Mouse (Mus musculus): Measurements from ENCODE around the gene 5730522E02Rik. TPM values are rescaled to one million over a fixed set of nuclear protein-coding genes. Genes with fewer than 3 reads are reported as not detected.

The 5730522E02Rik gene
- polyA plus RNA-seq, 1 experiment: 0.25 TPM

DNA sequence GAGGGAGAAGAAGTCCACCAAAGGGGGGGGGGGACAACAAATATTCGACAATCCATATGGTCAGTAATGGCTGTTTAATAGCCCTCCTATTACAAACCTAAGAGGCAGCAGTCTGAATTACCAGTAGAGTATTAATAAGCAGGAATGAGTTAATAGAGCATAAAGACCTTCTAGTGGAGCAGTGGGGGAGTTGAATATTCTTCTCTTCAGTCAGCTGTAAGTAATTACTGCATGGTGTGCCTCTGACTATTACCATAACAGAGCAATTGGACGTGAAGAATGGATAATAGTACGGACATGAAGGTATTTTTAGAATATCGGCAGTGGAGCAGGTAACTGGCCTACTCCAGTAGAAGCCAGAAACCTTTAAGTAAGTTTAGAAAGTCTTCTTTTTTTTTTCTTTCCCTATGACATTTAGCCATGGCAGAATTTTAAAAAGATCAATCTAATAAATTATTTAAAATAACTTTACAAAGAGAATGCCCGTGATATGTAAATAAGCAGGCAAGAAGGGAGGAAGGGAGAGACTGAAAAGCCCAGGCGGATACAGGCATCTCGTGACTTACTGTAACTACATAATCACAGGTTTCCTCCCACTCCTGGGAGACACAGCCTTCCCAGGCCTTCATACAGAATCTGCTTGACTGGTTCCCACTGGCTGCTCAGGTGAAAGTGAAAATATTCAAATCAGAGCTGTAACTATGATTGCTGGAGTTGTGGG is 637.0 kb downstream of the 5730522E02Rik start:
- Histone ChIP-seq H3K27me3 (ENCODE audit: control insufficient read depth, insufficient read depth, low read length) (no peaks in the 10 kb centered on the region), H3K27ac (ENCODE audit: control insufficient read depth, insufficient read depth, low read depth, low read length) (no peak overlapping the region), H3K36me3 (ENCODE audit: control insufficient read depth, insufficient read depth, low read length) (no peaks in the 10 kb centered on the region), H3K4me3 (ENCODE audit: control insufficient read depth, low read depth, low read length) (no peak overlapping the region), H3K4me1 (ENCODE audit: control insufficient read depth, insufficient read depth, low read length) (no peaks in the 10 kb centered on the region)
- TF ChIP-seq POLR2A (IDR thresholded peaks at IDR 0.05; ENCODE audit: control insufficient read depth, low read depth, low read length): no peak
- TF ChIP-seq CTCF (IDR thresholded peaks at IDR 0.05; ENCODE audit: control insufficient read depth, insufficient read depth, insufficient replicate concordance, low read depth, low read length): no peak

DNA sequence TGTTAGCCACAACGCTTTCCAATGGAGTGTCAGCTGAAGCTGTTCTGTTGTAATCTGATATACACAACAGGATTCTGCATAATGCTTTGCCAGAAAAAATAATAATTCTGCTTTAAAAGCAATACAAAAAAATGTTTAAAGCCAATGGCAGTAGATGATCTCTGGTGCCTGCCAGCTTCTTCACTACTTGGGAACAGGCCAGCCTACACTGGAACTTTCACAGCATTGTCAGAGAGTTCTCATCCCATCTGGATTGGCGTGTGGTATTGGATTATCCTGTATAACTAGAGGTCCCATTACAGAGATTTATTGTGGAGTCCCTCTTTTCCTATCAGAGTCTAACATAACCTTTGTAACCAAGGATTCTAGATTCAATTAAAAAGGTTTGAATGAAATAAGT is 639.2 kb downstream of the 5730522E02Rik start:
- no peak overlapping the region for H3K4me3 ChIP-seq (ENCODE audit: control insufficient read depth, low read depth, low read length)
- H3K4me1 ChIP-seq (ENCODE audit: control insufficient read depth, insufficient read depth, low read length): no peaks in the 10 kb centered on the region
- H3K27ac ChIP-seq (ENCODE audit: control insufficient read depth, insufficient read depth, low read depth, low read length): no peak overlapping the region
- no peaks in the 10 kb centered on the region for H3K36me3 ChIP-seq (ENCODE audit: control insufficient read depth, insufficient read depth, low read length)
- H3K27me3 ChIP-seq (ENCODE audit: control insufficient read depth, insufficient read depth, low read length): no peaks in the 10 kb centered on the region
- no peak for TF ChIP-seq CTCF (IDR thresholded peaks at IDR 0.05; ENCODE audit: control insufficient read depth, insufficient read depth, insufficient replicate concordance, low read depth, low read length)
- no peak for TF ChIP-seq POLR2A (IDR thresholded peaks at IDR 0.05; ENCODE audit: control insufficient read depth, low read depth, low read length)

Other genes starting within 250 kb of the 5730522E02Rik start
- 7.7 and 11.8 TPM in 2 replicates for gene Fancl, start 175.4 kb upstream of the 5730522E02Rik start, polyA plus RNA-seq (2012; rRNA removed)